Mouse (Mus musculus) frontal cortex, postnatal 25 days (tissue): Measurements from ENCODE around the gene Ccdc71.

ENCODE experiments used
- DNase-seq, 2 experiments: peaks; one replicate each; pipeline ENCODE4 v3.0.0; 2022; ENCODE audit warnings: low spot score in 2 of 2

Ccdc71 gene

GRCm38 (mm10) chr9:108460319-108461178 lies at the start of gene Ccdc71:
TSS of gene Ccdc71 (plus strand) at chr9:108460527.
- peak; percentile 70 to 82 for DNase-seq

- DNase-seq, result peak; percentile 31
Measured at GRCm38 (mm10) chr9:108411381-108411942, 48.9 kb upstream of the Ccdc71 start.

GRCm38 (mm10) chr9:108412221-108412620 lies 48.1 kb upstream of the Ccdc71 start:
- no peak for DNase-seq

- no peak for DNase-seq
Measured at GRCm38 (mm10) chr9:108428384-108428783, 31.9 kb upstream of the Ccdc71 start, which contains the start of gene Ccdc36. TSS of gene Ccdc36 (minus strand) at chr9:108428484.

GRCm38 (mm10) chr9:108431431-108432067 lies 28.8 kb upstream of the Ccdc71 start:
- DNase-seq, result no peak

- no peak for DNase-seq
Measured at GRCm38 (mm10) chr9:108436182-108436581, 24.1 kb upstream of the Ccdc71 start, which contains the start of gene BC048562. TSS of gene BC048562 (plus strand) at chr9:108436482.

- DNase-seq, result no peak
Measured at GRCm38 (mm10) chr9:108439176-108439575, 21.2 kb upstream of the Ccdc71 start.

- DNase-seq, result peak in 1 of 2 experiments; percentile 24
Measured at GRCm38 (mm10) chr9:108440485-108440884, 19.8 kb upstream of the Ccdc71 start.

- DNase-seq, result no peak
Measured at GRCm38 (mm10) chr9:108441236-108441919, 18.9 kb upstream of the Ccdc71 start.

GRCm38 (mm10) chr9:108445125-108445524 lies 15.2 kb upstream of the Ccdc71 start:
- no peak for DNase-seq

- DNase-seq, result peak in 1 of 2 experiments; percentile 38
Measured at GRCm38 (mm10) chr9:108449860-108450259, 10.5 kb upstream of the Ccdc71 start.

GRCm38 (mm10) chr9:108450292-108451169 lies 9.8 kb upstream of the Ccdc71 start:
- no peak for DNase-seq

- no peak for DNase-seq
Measured at GRCm38 (mm10) chr9:108451170-108451493, 9.2 kb upstream of the Ccdc71 start.

- DNase-seq, result no peak
Measured at GRCm38 (mm10) chr9:108451519-108452160, 8.7 kb upstream of the Ccdc71 start.

GRCm38 (mm10) chr9:108452291-108452906 lies 7.9 kb upstream of the Ccdc71 start:
- DNase-seq, result peak; percentile 70 to 82

- DNase-seq, result no peak
Measured at GRCm38 (mm10) chr9:108452911-108453310, 7.4 kb upstream of the Ccdc71 start.

- no peak for DNase-seq
Measured at GRCm38 (mm10) chr9:108453458-108453857, 6.9 kb upstream of the Ccdc71 start.

GRCm38 (mm10) chr9:108454429-108454828 lies 5.9 kb upstream of the Ccdc71 start:
- no peak for DNase-seq

GRCm38 (mm10) chr9:108455747-108456571 lies 4.4 kb upstream of the Ccdc71 start:
- DNase-seq, result no peak
